Mouse (Mus musculus) testis, adult 2 months (tissue): ENCODE data around the gene Cracr2b.
A peak's percentile ranks its signal among the peaks of the same experiment; 100 is the strongest.

Experiments used
- CTCF ChIP-seq: fragments of 200-500 bp; IDR thresholded peaks from 2 replicates; pipeline ENCODE4 v1.5.1; 2012; ENCODE audit warnings: low read depth, mild to moderate bottlenecking, inconsistent platforms, low read length, moderate library complexity; ENCODE audit not compliant: control insufficient read depth, insufficient read depth, insufficient replicate concordance
- POLR2A ChIP-seq: fragments of 200-500 bp; IDR thresholded peaks from 2 replicates; pipeline ENCODE4 v1.6.1; 2012; ENCODE audit warnings: low read depth, mild to moderate bottlenecking, inconsistent platforms, low read length, moderate library complexity; ENCODE audit not compliant: control insufficient read depth

- peak; percentile 78 for TF ChIP-seq POLR2A
- TF ChIP-seq CTCF, result no peak
Measured at GRCm38 (mm10) chr7:141454967-141455551, 5.8 kb upstream of the Cracr2b start, which contains the start of gene Pnpla2.
